Mouse (Mus musculus): ENCODE results near the gene Pygo2. TPM values are rescaled to one million over a fixed set of nuclear protein-coding genes. Genes with fewer than 3 reads are reported as not detected.

The Pygo2 gene
- polyA plus RNA-seq, 1 experiment from 2014 or later = 19.4 TPM

DNA sequence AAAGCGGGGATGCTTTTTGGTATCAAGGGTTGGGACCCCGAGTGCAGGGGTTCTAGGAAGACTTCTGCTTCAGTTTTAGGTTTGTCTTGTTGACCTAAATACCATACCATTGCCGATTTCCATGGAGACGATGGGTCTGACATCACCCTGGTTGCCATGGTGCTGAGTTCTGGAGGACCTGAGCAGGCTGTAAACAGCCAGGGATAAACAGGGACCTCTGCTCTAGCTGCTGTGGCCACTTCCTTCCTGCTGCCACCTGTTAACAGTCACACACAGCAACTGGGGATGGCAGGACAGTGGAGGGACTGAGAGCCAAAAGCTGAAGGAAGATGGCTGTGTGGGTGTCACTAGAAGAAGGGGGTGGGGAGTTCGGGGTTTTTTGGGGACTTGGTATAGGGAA is 7.3 kb downstream of the Pygo2 start:
- H3K27me3 ChIP-seq (replicated peaks; ENCODE audit: insufficient read depth, low read length) = no peaks in the 10 kb centered on the region
- ATAC-seq (peak; percentile 69), DNase-seq (ENCODE audit: low spot score) (peak; percentile 71)
- no peaks in the 10 kb centered on the region for H3K9me3 ChIP-seq (ENCODE audit: low read length)
- TF ChIP-seq EP300 (IDR thresholded peaks at IDR 0.05) = no peak
- TF ChIP-seq CTCF (IDR thresholded peaks at IDR 0.05) = no peak
- peaks cover 9% of the 10 kb centered on the region; the same call in 1 of the 2 replicates for H3K4me1 ChIP-seq (ENCODE audit: insufficient read depth, low read depth, low read length)
- 29% methylated on average over 5 of the region's 5 CpGs for WGBS
- peak overlapping the region; percentile 84 for H3K27ac ChIP-seq (ENCODE audit: low read length)
- peak overlapping the region; percentile 63 for H3K4me2 ChIP-seq (replicated peaks; ENCODE audit: low read depth, low read length)
- H3K36me3 ChIP-seq (ENCODE audit: insufficient read depth, low read length) = peaks cover 14% of the 10 kb centered on the region
- peak overlapping the region; percentile 44 for H3K4me3 ChIP-seq (ENCODE audit: low read depth, low read length)
- peak overlapping the region; percentile 45 for H3K9ac ChIP-seq (replicated peaks; ENCODE audit: low read depth)

DNA sequence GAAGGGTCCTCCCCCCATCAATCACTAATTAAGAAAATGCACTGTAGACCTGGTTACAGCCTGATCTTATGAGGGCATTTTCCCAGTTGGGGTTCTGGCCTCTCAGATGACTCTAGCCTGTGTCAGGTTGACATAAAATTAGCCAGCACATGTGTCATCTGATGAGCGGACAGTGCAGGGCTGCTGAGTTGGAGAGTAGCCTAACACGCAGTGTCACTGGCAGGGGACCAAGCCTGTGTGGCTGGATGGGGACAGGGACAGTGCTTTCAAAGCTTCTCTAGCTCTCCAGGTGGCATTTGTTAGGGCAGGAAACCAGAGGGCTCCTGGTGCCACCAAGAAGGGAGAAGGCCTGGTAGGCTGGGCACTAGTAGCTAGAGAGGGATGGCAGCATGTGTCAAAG is 10.7 kb downstream of the Pygo2 start:
- H3K9ac ChIP-seq (replicated peaks; ENCODE audit: low read depth) = no peak overlapping the region
- peaks cover 9% of the 10 kb centered on the region; the same call in 1 of the 2 replicates for H3K4me1 ChIP-seq (ENCODE audit: insufficient read depth, low read depth, low read length)
- WGBS = 89% methylated on average over 2 of the region's 2 CpGs
- H3K27me3 ChIP-seq (replicated peaks; ENCODE audit: insufficient read depth, low read length) = no peaks in the 10 kb centered on the region
- DNase-seq (ENCODE audit: low spot score) (no peak), ATAC-seq (no peak)
- H3K27ac ChIP-seq (ENCODE audit: low read length) = no peak overlapping the region
- TF ChIP-seq CTCF (IDR thresholded peaks at IDR 0.05) (no peak), EP300 (IDR thresholded peaks at IDR 0.05) (no peak)
- no peaks in the 10 kb centered on the region for H3K9me3 ChIP-seq (ENCODE audit: low read length)
- H3K4me2 ChIP-seq (replicated peaks; ENCODE audit: low read depth, low read length) = no peak overlapping the region
- no peak overlapping the region for H3K4me3 ChIP-seq (ENCODE audit: low read depth, low read length)
- H3K36me3 ChIP-seq (ENCODE audit: insufficient read depth, low read length) = peaks cover 8% of the 10 kb centered on the region; the same call in 1 of the 2 replicates

- ATAC-seq (peak; percentile 60), DNase-seq (ENCODE audit: low spot score) (peak; percentile 83)
- no peak overlapping the region for H3K9ac ChIP-seq (replicated peaks; ENCODE audit: low read depth)
- H3K4me3 ChIP-seq (ENCODE audit: low read depth, low read length) = no peak overlapping the region
- no peaks in the 10 kb centered on the region for H3K4me1 ChIP-seq (ENCODE audit: insufficient read depth, low read depth, low read length)
- no peak for TF ChIP-seq CTCF (IDR thresholded peaks at IDR 0.05)
- TF ChIP-seq EP300 (IDR thresholded peaks at IDR 0.05) = no peak
- no peaks in the 10 kb centered on the region for H3K9me3 ChIP-seq (ENCODE audit: low read length)
- 43% methylated on average over 13 of the region's 13 CpGs for WGBS
- no peak overlapping the region for H3K4me2 ChIP-seq (replicated peaks; ENCODE audit: low read depth, low read length)
- no peak overlapping the region for H3K27ac ChIP-seq (ENCODE audit: low read length)
- H3K27me3 ChIP-seq (replicated peaks; ENCODE audit: insufficient read depth, low read length) = no peaks in the 10 kb centered on the region
- H3K36me3 ChIP-seq (ENCODE audit: insufficient read depth, low read length) = peaks cover 8% of the 10 kb centered on the region; the same call in 1 of the 2 replicates
Observed at GRCm38 (mm10) chr3:89448720-89449537, 18.9 kb downstream of the Pygo2 start.

DNA sequence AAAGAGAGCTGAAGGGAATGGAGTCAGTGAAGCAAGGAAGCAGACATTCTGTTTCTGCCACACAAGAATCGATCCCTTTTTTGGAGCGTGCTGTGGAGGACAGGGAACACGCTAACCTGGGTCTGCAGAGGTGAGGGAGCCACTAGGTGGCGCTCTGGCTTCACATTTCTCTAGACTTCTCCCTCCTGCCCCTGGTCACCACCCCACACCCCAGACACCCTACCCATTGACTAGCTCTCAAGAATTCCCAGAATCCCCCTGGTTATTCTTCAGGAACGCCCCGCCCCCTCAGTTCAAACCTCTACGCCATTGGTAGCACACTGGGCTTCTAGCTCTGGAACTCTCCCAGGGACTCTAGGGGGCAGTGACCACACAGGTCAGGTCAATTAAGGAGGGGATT is 19.5 kb downstream of the Pygo2 start:
- H3K9me3 ChIP-seq (ENCODE audit: low read length) = no peaks in the 10 kb centered on the region
- no peak overlapping the region for H3K4me2 ChIP-seq (replicated peaks; ENCODE audit: low read depth, low read length)
- no peaks in the 10 kb centered on the region for H3K4me1 ChIP-seq (ENCODE audit: insufficient read depth, low read depth, low read length)
- H3K36me3 ChIP-seq (ENCODE audit: insufficient read depth, low read length) = peaks cover 7% of the 10 kb centered on the region; the same call in 1 of the 2 replicates
- WGBS = 43% methylated on average over 7 of the region's 7 CpGs
- ATAC-seq (peak; percentile 66), DNase-seq (ENCODE audit: low spot score) (peak; percentile 92)
- H3K27me3 ChIP-seq (replicated peaks; ENCODE audit: insufficient read depth, low read length) = no peaks in the 10 kb centered on the region
- no peak overlapping the region for H3K27ac ChIP-seq (ENCODE audit: low read length)
- peak; percentile 83 for TF ChIP-seq CTCF (IDR thresholded peaks at IDR 0.05)
- 0 out of 2 replicates have a peak, but pooled peaks have one; percentile 11 for TF ChIP-seq EP300 (IDR thresholded peaks at IDR 0.05)
- H3K9ac ChIP-seq (replicated peaks; ENCODE audit: low read depth) = no peak overlapping the region
- H3K4me3 ChIP-seq (ENCODE audit: low read depth, low read length) = no peak overlapping the region

GRCm38 (mm10) chr3:89451916-89452315 is 21.9 kb downstream of the Pygo2 start:
- Histone ChIP-seq H3K4me1 (ENCODE audit: insufficient read depth, low read depth, low read length) (no peaks in the 10 kb centered on the region), H3K36me3 (ENCODE audit: insufficient read depth, low read length) (no peaks in the 10 kb centered on the region), H3K4me2 (replicated peaks; ENCODE audit: low read depth, low read length) (no peak overlapping the region), H3K9me3 (ENCODE audit: low read length) (no peaks in the 10 kb centered on the region), H3K27me3 (replicated peaks; ENCODE audit: insufficient read depth, low read length) (no peaks in the 10 kb centered on the region), H3K27ac (ENCODE audit: low read length) (0 out of 2 replicates have a peak overlapping the region, but pooled peaks have one; percentile 22), H3K9ac (replicated peaks; ENCODE audit: low read depth) (no peak overlapping the region), H3K4me3 (ENCODE audit: low read depth, low read length) (no peak overlapping the region)
- 68% methylated on average over 1 of the region's 1 CpGs for WGBS
- peak; percentile 83 for ATAC-seq
- TF ChIP-seq EP300 (IDR thresholded peaks at IDR 0.05) (peak; percentile 96), CTCF (IDR thresholded peaks at IDR 0.05) (no peak)
- peak; percentile 94 for DNase-seq (ENCODE audit: low spot score)

- no peak for ATAC-seq
- Histone ChIP-seq H3K9me3 (ENCODE audit: low read length) (no peaks in the 10 kb centered on the region), H3K9ac (replicated peaks; ENCODE audit: low read depth) (no peak within 1 kb of the TSS), H3K36me3 (ENCODE audit: insufficient read depth, low read length) (no peaks in the 10 kb centered on the region), H3K27ac (ENCODE audit: low read length) (no peak within 1 kb of the TSS), H3K4me2 (replicated peaks; ENCODE audit: low read depth, low read length) (no peak within 1 kb of the TSS), H3K4me1 (ENCODE audit: insufficient read depth, low read depth, low read length) (peaks cover 2% of the 10 kb centered on the region; the same call in 1 of the 2 replicates), H3K4me3 (ENCODE audit: low read depth, low read length) (no peak within 1 kb of the TSS), H3K27me3 (replicated peaks; ENCODE audit: insufficient read depth, low read length) (no peaks in the 10 kb centered on the region)
- DNase-seq (ENCODE audit: low spot score) = peak; percentile 49
- WGBS = 43% methylated on average over 10 of the region's 10 CpGs
- TF ChIP-seq CTCF (IDR thresholded peaks at IDR 0.05) = no peak
- no peak for TF ChIP-seq EP300 (IDR thresholded peaks at IDR 0.05)
Observed at GRCm38 (mm10) chr3:89454401-89455177, 24.6 kb downstream of the Pygo2 start, which contains the start of gene Pmvk. Pmvk (plus strand) TSS chr3:89454541.
